23 mouse cellular contexts compared by ENCODE assay signal in the genomic region with DNA sequence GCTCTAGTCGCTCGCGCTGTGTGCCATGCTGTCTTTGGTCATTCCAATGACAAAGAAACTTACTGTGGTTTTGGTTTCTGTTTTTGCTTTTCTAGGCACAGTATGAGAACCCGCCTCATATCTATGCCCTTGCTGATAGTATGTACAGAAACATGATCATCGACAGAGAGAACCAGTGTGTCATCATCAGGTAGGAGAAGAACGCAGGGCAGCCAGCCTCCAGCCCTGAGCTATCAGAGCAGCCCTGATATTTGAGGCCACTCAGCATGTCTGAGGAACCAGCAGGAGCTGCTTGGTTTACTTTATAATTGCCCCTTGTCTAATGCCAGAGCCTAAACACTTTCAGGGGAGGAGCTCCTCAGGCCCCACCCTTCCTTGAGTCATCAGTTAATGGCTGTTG.
DNase-seq lines count a peak whose midpoint lies in the region; ATAC-seq and TF ChIP-seq lines count a peak whose summit lies in the region.
"Had no signal": no experiment of that assay in that cellular context is flagged by ENCODE, and none has a peak within 500 bp of the region (broad histone marks: within the 10 kb centered on the region; RNA-seq: fewer than 3 reads in every experiment).

No protein-coding gene starts in this region.

- no peak for TF ChIP-seq EP300 in lung, postnatal 0 days (IDR thresholded peaks at IDR 0.05)

- no peaks in the 10 kb centered on the region for H3K9me3 ChIP-seq in lung, postnatal 0 days (ENCODE audit: low read length)
- H3K9me3 ChIP-seq in embryonic facial prominence, embryonic 14.5 days (ENCODE audit: control insufficient read depth, low read length): peaks cover 5% of the 10 kb centered on the region; the same call in 1 of the 2 replicates
- no peaks in the 10 kb centered on the region for H3K9me3 ChIP-seq in stomach, embryonic 15.5 days
- H3K9me3 ChIP-seq: forebrain, embryonic 13.5 days; G1E; hindbrain, embryonic 12.5 days had no signal

- no peak overlapping the region for H3K4me3 ChIP-seq in lung, postnatal 0 days (ENCODE audit: low read depth, low read length)
- H3K4me3 ChIP-seq in embryonic facial prominence, embryonic 14.5 days (ENCODE audit: low read depth, low read length): no peak overlapping the region
- no peak overlapping the region for H3K4me3 ChIP-seq in stomach, embryonic 15.5 days (replicated peaks)
- H3K4me3 ChIP-seq: forebrain, embryonic 13.5 days; gastrocnemius, adult 2 months; heart, embryonic 13.5 days; hindbrain, embryonic 12.5 days had no signal

- H3K27me3 ChIP-seq in lung, postnatal 0 days (replicated peaks; ENCODE audit: insufficient read depth, low read length): no peaks in the 10 kb centered on the region
- no peaks in the 10 kb centered on the region for H3K27me3 ChIP-seq in embryonic facial prominence, embryonic 14.5 days (replicated peaks; ENCODE audit: control insufficient read depth, insufficient read depth, low read length)
- H3K27me3 ChIP-seq in stomach, embryonic 15.5 days (replicated peaks): no peaks in the 10 kb centered on the region
- H3K27me3 ChIP-seq: forebrain, embryonic 13.5 days; heart, embryonic 13.5 days; hindbrain, embryonic 12.5 days had no signal

- no peaks in the 10 kb centered on the region for H3K4me1 ChIP-seq in lung, postnatal 0 days (ENCODE audit: insufficient read depth, low read depth, low read length)
- no peaks in the 10 kb centered on the region for H3K4me1 ChIP-seq in embryonic facial prominence, embryonic 14.5 days (ENCODE audit: control insufficient read depth, insufficient read depth, low read length)
- no peaks in the 10 kb centered on the region for H3K4me1 ChIP-seq in stomach, embryonic 15.5 days

- WGBS in lung, postnatal 0 days: 96% methylated on average over 6 of the region's 6 CpGs
- WGBS in embryonic facial prominence, embryonic 14.5 days: 89% methylated on average over 6 of the region's 6 CpGs
- 89% methylated on average over 6 of the region's 6 CpGs for WGBS in stomach, embryonic 15.5 days

- peak; percentile 14; the same call in 1 of the 2 replicates for ATAC-seq in lung, postnatal 0 days
- ATAC-seq in embryonic facial prominence, embryonic 14.5 days (ENCODE audit: low read depth): no peak
- no peak for ATAC-seq in stomach, embryonic 15.5 days (ENCODE audit: insufficient read depth, low FRiP score, low read depth)
- ATAC-seq: activated CD4-positive, CD25-positive, alpha-beta regulatory T cell, adult 4 months; forebrain, embryonic 13.5 days; forebrain, postnatal 0 days; hindbrain, embryonic 16.5 days; inflammation-experienced regulatory T-cells, adult 6 months had no signal

- no peak overlapping the region for H3K27ac ChIP-seq in lung, postnatal 0 days (ENCODE audit: low read length)
- peak overlapping the region; percentile 48; the same call in 1 of the 2 replicates for H3K27ac ChIP-seq in embryonic facial prominence, embryonic 14.5 days (replicated peaks; ENCODE audit: low read depth, low read length)
- H3K27ac ChIP-seq in stomach, embryonic 15.5 days: peak overlapping the region; percentile 72
- H3K27ac ChIP-seq: forebrain, embryonic 13.5 days; gastrocnemius, adult 2 months; heart, embryonic 13.5 days; hindbrain, embryonic 12.5 days had no signal

- no peak for DNase-seq in lung, postnatal 0 days (ENCODE audit: low spot score)
- no peak for DNase-seq in lung, postnatal 36 days
- no peak for DNase-seq in embryonic facial prominence, embryonic 14.5 days (ENCODE audit: low spot score)
- no peak for DNase-seq in kidney, postnatal 25 days
- no peak for DNase-seq in kidney, adult 9 months
- no peak for DNase-seq in embryo, embryonic 11 days
- DNase-seq: adrenal gland, postnatal 14 days; cerebellum, adult 18-20 months; cerebellum, adult 9-11 months; cerebellum, postnatal 36 days; forebrain, postnatal 0 days; gastrocnemius, adult 2 months; gastrocnemius, postnatal 25 days; heart, adult 11 months; heart, postnatal 36 days had no signal

- no peak for TF ChIP-seq CTCF in lung, postnatal 0 days (IDR thresholded peaks at IDR 0.05)

- no peak overlapping the region for H3K4me2 ChIP-seq in lung, postnatal 0 days (replicated peaks; ENCODE audit: low read depth, low read length)
- no peak overlapping the region for H3K4me2 ChIP-seq in embryonic facial prominence, embryonic 14.5 days (ENCODE audit: low read depth, low read length)
- no peak overlapping the region for H3K4me2 ChIP-seq in stomach, embryonic 15.5 days
- H3K4me2 ChIP-seq: forebrain, embryonic 13.5 days; heart, embryonic 13.5 days; hindbrain, embryonic 12.5 days had no signal

- H3K9ac ChIP-seq in lung, postnatal 0 days (replicated peaks; ENCODE audit: low read depth): no peak overlapping the region
- H3K9ac ChIP-seq in embryonic facial prominence, embryonic 14.5 days (ENCODE audit: low read depth, low read length): no peak overlapping the region
- no peak overlapping the region for H3K9ac ChIP-seq in stomach, embryonic 15.5 days
- H3K9ac ChIP-seq: forebrain, embryonic 13.5 days; forebrain, postnatal 0 days; heart, embryonic 13.5 days; hindbrain, embryonic 12.5 days had no signal

- H3K36me3 ChIP-seq in lung, postnatal 0 days (ENCODE audit: insufficient read depth, low read length): peaks cover 6% of the 10 kb centered on the region; the same call in 1 of the 2 replicates
- H3K36me3 ChIP-seq in embryonic facial prominence, embryonic 14.5 days (ENCODE audit: control insufficient read depth, insufficient read depth, low read length): peaks cover 35% of the 10 kb centered on the region
- no peaks in the 10 kb centered on the region for H3K36me3 ChIP-seq in stomach, embryonic 15.5 days
- H3K36me3 ChIP-seq: G1E had no signal
